Mouse (Mus musculus): ENCODE measurements at regions not wholly inside any gene's neighbourhood (a gene's known extent, or its start where the extent isn't known, plus 50 kb on each side); places are given as distances from the start of the nearest gene placed in this dataset.

GRCm38 (mm10) chr1:64364095-64364494 is 168.3 kb upstream of the Creb1 start:
- no peak for TF ChIP-seq ZNF384 (IDR thresholded peaks at IDR 0.05; ENCODE audit: low read depth, low read length)
- no peak for TF ChIP-seq CHD2 (IDR thresholded peaks at IDR 0.05; ENCODE audit: low read depth, low read length)
- no peak for TF ChIP-seq ZC3H11A (IDR thresholded peaks at IDR 0.05; ENCODE audit: borderline replicate concordance, low read depth, low read length)
- TF ChIP-seq HCFC1 (IDR thresholded peaks at IDR 0.05; ENCODE audit: borderline replicate concordance, insufficient read depth, low read length): no peak
- no peak for TF ChIP-seq MAFK (IDR thresholded peaks at IDR 0.05; ENCODE audit: insufficient read depth, low read depth, low read length)
